Mouse (Mus musculus) neural tube, embryonic 11.5 days (tissue): ENCODE data around the gene Klk1b5. TPM values are rescaled to one million over a fixed set of nuclear protein-coding genes. Genes with fewer than 3 reads are reported as not detected.
A peak's percentile ranks its signal among the peaks of the same experiment; 100 is the strongest.
"Not testable (repeated sequence)": the region's sequence is repeated elsewhere in the genome, so short reads cannot be mapped to it uniquely, and the experiment has no call there.

Source experiments
- ATAC-seq: fragments of 200-750 bp; cut with Nextera tagmentation; 2 replicates; pipeline ENCODE4 v1.8.0; 2017; ENCODE audit warnings: moderate number of reproducible peaks, mild to moderate bottlenecking, moderate TSS enrichment, moderate library complexity; ENCODE audit not compliant: insufficient read depth, low FRiP score, low TSS enrichment
- DNase-seq: peaks from one replicate; pipeline ENCODE4 v3.0.0-alpha.2; 2015; ENCODE audit warnings: low spot score
- H3K27ac ChIP-seq: fragments of 300-500 bp; sonication (generic); 2 replicates; pipeline ENCODE4 v1.5.1; 2014; ENCODE audit warnings: low read depth, mild to moderate bottlenecking, low read length
- H3K27me3 ChIP-seq: fragments of 300-500 bp; sonication (generic); 2 replicates; pipeline ENCODE4 v1.6.1; 2014; ENCODE audit warnings: mild to moderate bottlenecking, low read length, mixed read lengths; ENCODE audit not compliant: control insufficient read depth, insufficient read depth
- H3K36me3 ChIP-seq: fragments of 300-500 bp; sonication (generic); 2 replicates; pipeline ENCODE4 v1.6.1; 2014; ENCODE audit warnings: mild to moderate bottlenecking, low read length, moderate library complexity, mixed read lengths; ENCODE audit not compliant: control insufficient read depth, insufficient read depth
- H3K4me1 ChIP-seq: fragments of 300-500 bp; sonication (generic); 2 replicates; pipeline ENCODE4 v1.6.1; 2014; ENCODE audit warnings: low read length, mixed read lengths; ENCODE audit not compliant: control insufficient read depth, insufficient read depth
- H3K4me2 ChIP-seq: fragments of 300-500 bp; sonication (generic); 2 replicates; pipeline ENCODE4 v1.6.1; 2014; ENCODE audit warnings: low read depth, mild to moderate bottlenecking, moderate library complexity
- H3K4me3 ChIP-seq: fragments of 300-500 bp; sonication (generic); 2 replicates; pipeline ENCODE4 v1.5.1; 2014; ENCODE audit warnings: low read depth, low read length
- H3K9ac ChIP-seq: fragments of 300-500 bp; sonication (generic); 2 replicates; pipeline ENCODE4 v1.6.1; 2014; ENCODE audit warnings: mild to moderate bottlenecking, low read length
- H3K9me3 ChIP-seq: fragments of 300-500 bp; sonication (generic); 2 replicates; pipeline ENCODE4 v1.6.1; 2016; ENCODE audit warnings: low read length; ENCODE audit not compliant: control insufficient read depth
- WGBS: fragments of 180-500 bp; shearing (Covaris S2); extraction: QIAGEN DNeasy Blood & Tissue Kit; methylation state at CpG from one replicate; pipeline ENCODE4 v1.1.7; 2014; 5-methylcytosine and 5-hydroxymethylcytosine counted together
- polyA plus RNA-seq: library from polyadenylated mRNA; unstranded; fragments of >200 nt; fragmentation: Nextera tagmentation; extraction: Ambion mirVana; gene quantifications from 2 replicates; pipeline ENCODE4 v1.2.1, GENCODE M21; 2014

Klk1b5 gene
- polyA plus RNA-seq, 1 experiment from 2014 or later, result not detected

GRCm38 (mm10) chr7:44246984-44247470, 31.3 kb downstream of the Klk1b5 start:
- DNase-seq, result peak; percentile 70
- Histone ChIP-seq H3K36me3 (peaks cover 16% of the 10 kb centered on the region), H3K4me1 (peaks cover 10% of the 10 kb centered on the region), H3K9ac (peak overlapping the region; percentile 94), H3K27me3 (no peaks in the 10 kb centered on the region), H3K27ac (peak overlapping the region; percentile 84), H3K9me3 (no peaks in the 10 kb centered on the region), H3K4me3 (peak overlapping the region; percentile 90), H3K4me2 (peak overlapping the region; percentile 75)
- WGBS, result under 1% methylated on average over 23 of the region's 23 CpGs
- peak; percentile 50 for ATAC-seq

GRCm38 (mm10) chr7:44247971-44248370, 32.2 kb downstream of the Klk1b5 start:
- Histone ChIP-seq H3K36me3 (peaks cover 23% of the 10 kb centered on the region), H3K9me3 (no peaks in the 10 kb centered on the region), H3K27ac (no peak overlapping the region), H3K4me1 (peaks cover 10% of the 10 kb centered on the region), H3K4me3 (peak overlapping the region; percentile 90), H3K9ac (no peak overlapping the region; the same call in 1 of the 2 replicates), H3K27me3 (no peaks in the 10 kb centered on the region), H3K4me2 (peak overlapping the region; percentile 75)
- DNase-seq, result no peak
- WGBS, result 94% methylated on average over 2 of the region's 2 CpGs
- no peak for ATAC-seq

GRCm38 (mm10) chr7:44249248-44249647, 33.5 kb downstream of the Klk1b5 start:
- H3K9ac ChIP-seq, result no peak overlapping the region
- no peak overlapping the region for H3K4me3 ChIP-seq
- ATAC-seq, result no peak
- H3K4me1 ChIP-seq, result peaks cover 10% of the 10 kb centered on the region
- peaks cover 24% of the 10 kb centered on the region for H3K36me3 ChIP-seq
- no peaks in the 10 kb centered on the region for H3K9me3 ChIP-seq
- H3K4me2 ChIP-seq, result no peak overlapping the region
- WGBS, result 94% methylated on average over 4 of the region's 4 CpGs
- DNase-seq, result no peak
- H3K27me3 ChIP-seq, result no peaks in the 10 kb centered on the region
- no peak overlapping the region for H3K27ac ChIP-seq

- 88% methylated on average over 17 of the region's 17 CpGs for WGBS
- H3K4me2 ChIP-seq, H3K4me1 ChIP-seq, H3K9me3 ChIP-seq, ATAC-seq, H3K9ac ChIP-seq, H3K27me3 ChIP-seq, H3K27ac ChIP-seq, DNase-seq, H3K4me3 ChIP-seq: not testable (repeated sequence)
- peaks cover 24% of the 10 kb centered on the region for H3K36me3 ChIP-seq
Observed at GRCm38 (mm10) chr7:44250732-44251275, 35.1 kb downstream of the Klk1b5 start.

- Histone ChIP-seq H3K4me2 (no peak overlapping the region), H3K4me1 (peaks cover 1% of the 10 kb centered on the region), H3K9me3 (no peaks in the 10 kb centered on the region), H3K4me3 (no peak overlapping the region), H3K27ac (no peak overlapping the region), H3K36me3 (peaks cover 22% of the 10 kb centered on the region), H3K9ac (no peak overlapping the region), H3K27me3 (no peaks in the 10 kb centered on the region)
- WGBS, result 78% methylated on average over 15 of the region's 15 CpGs
- ATAC-seq, result no peak
- DNase-seq, result no peak
Observed at GRCm38 (mm10) chr7:44253023-44253616, 37.4 kb downstream of the Klk1b5 start.

GRCm38 (mm10) chr7:44254930-44255329, 39.2 kb downstream of the Klk1b5 start:
- H3K27ac ChIP-seq, result no peak overlapping the region
- H3K9ac ChIP-seq, result no peak overlapping the region
- H3K36me3 ChIP-seq, result peaks cover 17% of the 10 kb centered on the region
- ATAC-seq, result no peak
- no peak overlapping the region for H3K4me2 ChIP-seq
- H3K4me3 ChIP-seq, result no peak overlapping the region
- no peaks in the 10 kb centered on the region for H3K4me1 ChIP-seq
- WGBS, result 94% methylated on average over 6 of the region's 6 CpGs
- H3K9me3 ChIP-seq, result no peaks in the 10 kb centered on the region
- no peaks in the 10 kb centered on the region for H3K27me3 ChIP-seq
- DNase-seq, result no peak

GRCm38 (mm10) chr7:44257278-44257677, 41.5 kb downstream of the Klk1b5 start, which contains the start of gene Acp4:
Gene Acp4 (minus strand): TSS chr7:44257378.
- no peak within 1 kb of the TSS for H3K27ac ChIP-seq
- H3K9me3 ChIP-seq, result no peaks in the 10 kb centered on the region
- H3K4me3 ChIP-seq, result no peak within 1 kb of the TSS
- ATAC-seq (no peak), DNase-seq (no peak)
- peaks cover 8% of the 10 kb centered on the region for H3K36me3 ChIP-seq
- 74% methylated on average over 4 of the region's 4 CpGs for WGBS
- H3K27me3 ChIP-seq, result no peaks in the 10 kb centered on the region
- H3K9ac ChIP-seq, result no peak within 1 kb of the TSS
- no peak within 1 kb of the TSS for H3K4me2 ChIP-seq
- H3K4me1 ChIP-seq, result no peaks in the 10 kb centered on the region

GRCm38 (mm10) chr7:44260410-44260809, 44.7 kb downstream of the Klk1b5 start:
- ATAC-seq, result no peak
- H3K27ac ChIP-seq, result no peak overlapping the region
- no peaks in the 10 kb centered on the region for H3K4me1 ChIP-seq
- peaks cover 4% of the 10 kb centered on the region; the same call in 1 of the 2 replicates for H3K27me3 ChIP-seq
- no peak overlapping the region for H3K9ac ChIP-seq
- H3K9me3 ChIP-seq, result no peaks in the 10 kb centered on the region
- WGBS, result 75% methylated on average over 6 of the region's 6 CpGs
- H3K4me2 ChIP-seq, result no peak overlapping the region
- no peak overlapping the region for H3K4me3 ChIP-seq
- no peak for DNase-seq
- no peaks in the 10 kb centered on the region for H3K36me3 ChIP-seq

GRCm38 (mm10) chr7:44261147-44261546, 45.4 kb downstream of the Klk1b5 start, which contains the start of gene Gm15517:
Gene Gm15517 (plus strand): TSS chr7:44261447.
- ATAC-seq, result no peak
- 50% methylated on average over 5 of the region's 5 CpGs for WGBS

More at GRCm38 (mm10) chr7:44261147-44261546, 45.4 kb downstream of the Klk1b5 start, which contains the start of gene Gm15517:
- no peaks in the 10 kb centered on the region for H3K4me1 ChIP-seq
- H3K4me2 ChIP-seq, result no peak within 1 kb of the TSS
- H3K27ac ChIP-seq, result no peak within 1 kb of the TSS
- H3K9ac ChIP-seq, result no peak within 1 kb of the TSS
- no peaks in the 10 kb centered on the region for H3K9me3 ChIP-seq
- H3K36me3 ChIP-seq, result no peaks in the 10 kb centered on the region
- DNase-seq, result no peak
- H3K27me3 ChIP-seq, result peaks cover 4% of the 10 kb centered on the region; the same call in 1 of the 2 replicates
- H3K4me3 ChIP-seq, result no peak within 1 kb of the TSS
